ENCODE assay signal across 8 mouse cellular contexts in the genomic region with DNA sequence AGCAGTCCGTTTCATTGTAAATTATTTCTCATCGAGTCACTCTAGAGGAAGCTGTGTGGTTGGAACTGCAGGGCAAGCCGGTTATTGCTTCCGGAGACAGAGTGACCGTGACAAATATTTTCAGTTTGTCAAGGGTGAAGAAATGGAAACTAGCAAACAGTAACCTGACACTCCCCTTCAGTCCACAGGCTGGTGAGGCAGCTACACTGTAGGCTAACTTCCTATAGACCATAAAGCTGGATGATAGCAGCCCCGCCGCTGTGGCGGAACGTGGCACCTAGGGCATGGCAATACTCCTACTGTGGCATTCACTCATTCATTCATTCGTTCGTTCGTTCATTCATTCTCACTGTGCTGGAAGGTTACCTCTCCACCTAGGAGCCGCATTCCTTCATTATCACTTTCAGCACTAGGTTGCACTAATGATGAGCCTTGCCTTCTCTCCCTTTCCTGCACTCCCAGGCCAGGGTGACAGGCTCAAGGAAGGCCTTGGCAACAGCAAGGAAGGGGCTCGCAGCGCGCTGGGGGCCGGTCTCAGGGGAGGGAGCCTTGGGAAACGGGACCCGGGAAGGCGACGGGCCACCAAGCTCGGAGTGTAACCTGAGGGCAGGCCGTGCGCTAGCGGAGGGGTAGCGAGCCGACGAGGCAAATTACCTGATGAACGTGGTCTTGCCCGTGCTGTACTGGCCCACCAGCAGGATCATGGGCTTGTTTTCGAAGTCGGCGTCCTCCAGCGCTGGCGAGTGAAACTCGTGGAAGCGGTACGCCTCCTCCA. TPM values are rescaled to one million over a fixed set of nuclear protein-coding genes. Genes with fewer than 3 reads are reported as not detected.
DNase-seq lines count a peak whose midpoint lies in the region; ATAC-seq lines count a peak whose summit lies in the region.

No protein-coding gene starts in this region.

- intact Hi-C loops in heart, postnatal 25 days (cut with DNase I) = no loop called here

- H3K9ac ChIP-seq in heart, embryonic 13.5 days = peak overlapping the region; percentile 97
- peak overlapping the region; percentile 64 for H3K9ac ChIP-seq in kidney, embryonic 16.5 days (replicated peaks; ENCODE audit: low read length)

- peaks cover 4% of the 10 kb centered on the region; the same call in 1 of the 2 replicates for H3K9me3 ChIP-seq in heart, embryonic 13.5 days
- 0 out of 2 replicates have a peak, but pooled peaks cover 3% of the 10 kb centered on the region for H3K9me3 ChIP-seq in kidney, embryonic 16.5 days (ENCODE audit: low read length)

- no peak for ATAC-seq in heart, embryonic 13.5 days (ENCODE audit: extremely low read depth, insufficient number of reproducible peaks, low FRiP score, low TSS enrichment)
- peak; percentile 42 for ATAC-seq in erythroid progenitor cell, adult 5-6 weeks (replicated peaks; ENCODE audit: low FRiP score, poor library complexity, severe bottlenecking)
- peak; percentile 52 for ATAC-seq in kidney, embryonic 16.5 days (ENCODE audit: low FRiP score, low TSS enrichment)
- ATAC-seq in megakaryocyte progenitor cell, adult 5-6 weeks (replicated peaks; ENCODE audit: poor library complexity) = peak; percentile 49

- peak overlapping the region; percentile 87 for H3K27ac ChIP-seq in heart, embryonic 13.5 days (replicated peaks)
- peak overlapping the region; percentile 56 for H3K27ac ChIP-seq in kidney, embryonic 16.5 days (ENCODE audit: low read length)

- under 1% methylated on average over 38 of the region's 38 CpGs for WGBS in heart, embryonic 13.5 days
- 1% methylated on average over 38 of the region's 38 CpGs for WGBS in kidney, embryonic 16.5 days

- H3K27me3 ChIP-seq in heart, embryonic 13.5 days (replicated peaks) = no peaks in the 10 kb centered on the region
- H3K27me3 ChIP-seq in kidney, embryonic 16.5 days (ENCODE audit: insufficient read depth, low read length) = no peaks in the 10 kb centered on the region

- DNase-seq in heart, postnatal 25 days (ENCODE audit: low spot score) = no peak
- DNase-seq in ES-CJ7 (ENCODE audit: low read depth, low spot score) = peak; percentile 19
- DNase-seq in yolk sac, embryonic 10.5 days (ENCODE audit: low spot score) = peak; percentile 12
- DNase-seq in urinary bladder, adult 2 months (ENCODE audit: low spot score) = no peak

- H3K36me3 ChIP-seq in heart, embryonic 13.5 days = peaks cover 11% of the 10 kb centered on the region
- no peaks in the 10 kb centered on the region for H3K36me3 ChIP-seq in kidney, embryonic 16.5 days (ENCODE audit: insufficient read depth, low read length)

- peak overlapping the region; percentile 97 for H3K4me2 ChIP-seq in heart, embryonic 13.5 days
- H3K4me2 ChIP-seq in kidney, embryonic 16.5 days (replicated peaks; ENCODE audit: low read depth, low read length) = peak overlapping the region; percentile 96

- peak overlapping the region; percentile 96 for H3K4me3 ChIP-seq in heart, embryonic 13.5 days
- peak overlapping the region; percentile 81 for H3K4me3 ChIP-seq in kidney, embryonic 16.5 days (ENCODE audit: low read length)

- peaks cover 43% of the 10 kb centered on the region for H3K4me1 ChIP-seq in heart, embryonic 13.5 days
- 0 out of 2 replicates have a peak, but pooled peaks cover 12% of the 10 kb centered on the region for H3K4me1 ChIP-seq in kidney, embryonic 16.5 days (ENCODE audit: insufficient read depth, low read length)

RNA-seq across cellular contexts. Expression of gene Ehd4, which starts 0.6 kb away (rescaled TPM):
- 164 and 183 TPM in 2 replicates for polyA plus RNA-seq in heart, embryonic 13.5 days (2015; fragmentation: Nextera tagmentation; extraction: Ambion mirVana)
- total RNA-seq in heart, postnatal 25 days (2021) = 100 to 1,000 TPM; 377 to 459 TPM
- total RNA-seq in erythroid progenitor cell, adult 5-6 weeks (2015; ENCODE audit: low replicate concordance) = 10.8 and 12.6 TPM in 2 replicates
- total RNA-seq in erythroid progenitor cell, adult 5-6 weeks (2017; ENCODE audit: low replicate concordance) = 7.8 and 9.5 TPM in 2 replicates
- 50.4 and 54.0 TPM in 2 replicates for polyA plus RNA-seq in kidney, embryonic 16.5 days (2015; fragmentation: Nextera tagmentation; extraction: Ambion mirVana)
- 22.8 and 24.8 TPM in 2 replicates for total RNA-seq in megakaryocyte progenitor cell, adult 5-6 weeks (2015)
- total RNA-seq in megakaryocyte progenitor cell, adult 5-6 weeks (2017) = 28.6 and 30.1 TPM in 2 replicates
- polyA plus RNA-seq in urinary bladder, adult 2 months (2012; rRNA removed) = 142 and 166 TPM in 2 replicates

Comparison
In these comparisons a context has a peak if more than half of its experiments do, and no peak if none do; other contexts are left out.
1. DNase-seq: peak in ES-CJ7 (single experiment) and yolk sac, embryonic 10.5 days (single experiment); none in heart, postnatal 25 days (single experiment) and urinary bladder, adult 2 months (single experiment).
2. RNA of gene Ehd4, which starts 0.6 kb away (total RNA-seq): 377 to 459 TPM in heart, postnatal 25 days; 22.8 to 30.1 TPM in megakaryocyte progenitor cell, adult 5-6 weeks and 7.8 to 12.6 TPM in erythroid progenitor cell, adult 5-6 weeks; every median in the first group is over 10 times any median in the second.